Mouse (Mus musculus) heart, embryonic 10.5 days (tissue): ENCODE results near the gene Dedd. TPM values are rescaled to one million over a fixed set of nuclear protein-coding genes. Genes with fewer than 3 reads are reported as not detected.
"Not testable (repeated sequence)": the region's sequence is repeated elsewhere in the genome, so short reads cannot be mapped to it uniquely, and the experiment has no call there.

Experiments
- DNase-seq: peaks from one replicate; pipeline ENCODE4 v3.0.0-alpha.2; 2017; ENCODE audit warnings: low spot score
- H3K27ac ChIP-seq: fragments of 300-500 bp; sonication (generic); 2 replicates; pipeline ENCODE4 v1.5.1; 2016; ENCODE audit warnings: mild to moderate bottlenecking
- H3K27me3 ChIP-seq: fragments of 300-500 bp; sonication (generic); 2 replicates; pipeline ENCODE4 v1.6.1; 2016; ENCODE audit warnings: mild to moderate bottlenecking; ENCODE audit not compliant: poor library complexity, insufficient read depth, severe bottlenecking
- H3K36me3 ChIP-seq: fragments of 300-500 bp; sonication (generic); 2 replicates; pipeline ENCODE4 v1.6.1; 2016; ENCODE audit warnings: mild to moderate bottlenecking, moderate library complexity
- H3K4me1 ChIP-seq: fragments of 300-500 bp; sonication (generic); 2 replicates; pipeline ENCODE4 v1.6.1; 2016; ENCODE audit warnings: mild to moderate bottlenecking
- H3K4me3 ChIP-seq: fragments of 300-500 bp; sonication (generic); 2 replicates; pipeline ENCODE4 v1.5.1; 2016; ENCODE audit warnings: mild to moderate bottlenecking, moderate library complexity
- H3K9me3 ChIP-seq: fragments of 300-500 bp; sonication (generic); 2 replicates; pipeline ENCODE4 v1.6.1; 2016; ENCODE audit warnings: mild to moderate bottlenecking, moderate library complexity
- WGBS: fragments of 180-500 bp; shearing (Covaris S2); methylation state at CpG from one replicate; pipeline ENCODE4 v1.1.7; 2016; 5-methylcytosine and 5-hydroxymethylcytosine counted together
- polyA plus RNA-seq: library from polyadenylated mRNA; unstranded; fragments of >200 nt; fragmentation: Nextera tagmentation; extraction: Ambion mirVana; gene quantifications from 2 replicates; pipeline ENCODE4 v1.2.1, GENCODE M21; 2016

The Dedd gene
- polyA plus RNA-seq, 1 experiment from 2014 or later = 43.8 TPM

GRCm38 (mm10) chr1:171287136-171288081 is 41.5 kb upstream of the Dedd start, which contains the start of gene Usp21:
Gene Usp21 (minus strand): TSS chr1:171287991.
- DNase-seq = peak; percentile 97

GRCm38 (mm10) chr1:171288328-171288727 is 40.6 kb upstream of the Dedd start:
- Histone ChIP-seq H3K4me3 (peak overlapping the region; percentile 86), H3K27ac (peak overlapping the region; percentile 97), H3K4me1 (peaks cover 27% of the 10 kb centered on the region), H3K27me3 (no peaks in the 10 kb centered on the region), H3K36me3 (peaks cover 65% of the 10 kb centered on the region), H3K9me3 (no peaks in the 10 kb centered on the region)
- DNase-seq = no peak
- 69% methylated on average over 4 of the region's 4 CpGs for WGBS

More at GRCm38 (mm10) chr1:171287136-171288081, 41.5 kb upstream of the Dedd start, which contains the start of gene Usp21:
- WGBS = 1% methylated on average over 49 of the region's 49 CpGs
- Histone ChIP-seq H3K36me3 (peaks cover 69% of the 10 kb centered on the region), H3K4me1 (peaks cover 28% of the 10 kb centered on the region), H3K27me3 (no peaks in the 10 kb centered on the region), H3K27ac (peak within 1 kb of the TSS; percentile 97), H3K9me3 (no peaks in the 10 kb centered on the region), H3K4me3 (peak within 1 kb of the TSS; percentile 86)

GRCm38 (mm10) chr1:171293351-171293750 is 35.6 kb upstream of the Dedd start:
- Histone ChIP-seq H3K4me1 (peaks cover 8% of the 10 kb centered on the region; the same call in 1 of the 2 replicates), H3K4me3 (peak overlapping the region; percentile 76), H3K27me3 (peaks cover 13% of the 10 kb centered on the region), H3K27ac (0 out of 2 replicates have a peak overlapping the region, but pooled peaks have one; percentile 99), H3K36me3 (peaks cover 31% of the 10 kb centered on the region), H3K9me3 (no peaks in the 10 kb centered on the region)
- 86% methylated on average over 3 of the region's 3 CpGs for WGBS
- no peak for DNase-seq

- peak overlapping the region; percentile 76 for H3K4me3 ChIP-seq
- DNase-seq = no peak
- peak overlapping the region; percentile 99 for H3K27ac ChIP-seq
- peaks cover 8% of the 10 kb centered on the region; the same call in 1 of the 2 replicates for H3K4me1 ChIP-seq
- peaks cover 18% of the 10 kb centered on the region for H3K27me3 ChIP-seq
- H3K9me3 ChIP-seq = no peaks in the 10 kb centered on the region
- H3K36me3 ChIP-seq = peaks cover 25% of the 10 kb centered on the region
- 47% methylated on average over 5 of the region's 5 CpGs for WGBS
Observed at GRCm38 (mm10) chr1:171293906-171294297, 35.0 kb upstream of the Dedd start.

GRCm38 (mm10) chr1:171294298-171295062 is 34.5 kb upstream of the Dedd start, which contains the start of gene Ufc1:
Gene Ufc1 (minus strand): TSS chr1:171295024.
- Histone ChIP-seq H3K4me1 (peaks cover 8% of the 10 kb centered on the region; the same call in 1 of the 2 replicates), H3K27me3 (peaks cover 18% of the 10 kb centered on the region), H3K36me3 (peaks cover 19% of the 10 kb centered on the region), H3K27ac (peak within 1 kb of the TSS; percentile 99), H3K4me3 (peak within 1 kb of the TSS; percentile 76), H3K9me3 (no peaks in the 10 kb centered on the region)
- peak; percentile 92 for DNase-seq
- WGBS = 1% methylated on average over 42 of the region's 42 CpGs

- H3K4me3 ChIP-seq = peak overlapping the region; percentile 76
- no peaks in the 10 kb centered on the region for H3K9me3 ChIP-seq
- DNase-seq = no peak
- H3K27me3 ChIP-seq = peaks cover 18% of the 10 kb centered on the region
- H3K27ac ChIP-seq = peak overlapping the region; percentile 99
- 14% methylated on average over 3 of the region's 3 CpGs for WGBS
- H3K4me1 ChIP-seq = peaks cover 8% of the 10 kb centered on the region; the same call in 1 of the 2 replicates
- H3K36me3 ChIP-seq = peaks cover 14% of the 10 kb centered on the region
Observed at GRCm38 (mm10) chr1:171295063-171295402, 33.9 kb upstream of the Dedd start.

- peaks cover 7% of the 10 kb centered on the region; the same call in 1 of the 2 replicates for H3K4me1 ChIP-seq
- H3K4me3 ChIP-seq = no peak overlapping the region
- peaks cover 18% of the 10 kb centered on the region for H3K27me3 ChIP-seq
- no peaks in the 10 kb centered on the region for H3K36me3 ChIP-seq
- WGBS = 56% methylated on average over 3 of the region's 3 CpGs
- no peaks in the 10 kb centered on the region for H3K9me3 ChIP-seq
- no peak overlapping the region for H3K27ac ChIP-seq
- DNase-seq = no peak
Observed at GRCm38 (mm10) chr1:171298226-171298625, 30.7 kb upstream of the Dedd start.

GRCm38 (mm10) chr1:171306157-171306556 is 22.8 kb upstream of the Dedd start:
- H3K4me1 ChIP-seq, H3K27me3 ChIP-seq, H3K9me3 ChIP-seq, DNase-seq, H3K4me3 ChIP-seq, H3K36me3 ChIP-seq, H3K27ac ChIP-seq: not testable (repeated sequence)
- 75% methylated on average over 5 of the region's 5 CpGs for WGBS

GRCm38 (mm10) chr1:171309321-171309720 is 19.6 kb upstream of the Dedd start:
- Histone ChIP-seq H3K4me3 (no peak overlapping the region), H3K4me1 (0 out of 2 replicates have a peak, but pooled peaks cover 4% of the 10 kb centered on the region), H3K27me3 (no peaks in the 10 kb centered on the region), H3K27ac (no peak overlapping the region), H3K9me3 (no peaks in the 10 kb centered on the region), H3K36me3 (no peaks in the 10 kb centered on the region)
- 70% methylated on average over 2 of the region's 2 CpGs for WGBS
- no peak for DNase-seq

GRCm38 (mm10) chr1:171319748-171320147 is 9.2 kb upstream of the Dedd start:
- H3K27ac ChIP-seq = no peak overlapping the region
- H3K9me3 ChIP-seq = no peaks in the 10 kb centered on the region
- 14% methylated on average over 7 of the region's 7 CpGs for WGBS

GRCm38 (mm10) chr1:171320151-171320550 is 8.8 kb upstream of the Dedd start:
- Histone ChIP-seq H3K4me1 (peaks cover 3% of the 10 kb centered on the region), H3K4me3 (peak overlapping the region; percentile 33), H3K36me3 (peaks cover 4% of the 10 kb centered on the region; the same call in 1 of the 2 replicates), H3K9me3 (no peaks in the 10 kb centered on the region), H3K27ac (no peak overlapping the region), H3K27me3 (no peaks in the 10 kb centered on the region)
- WGBS = 12% methylated on average over 5 of the region's 5 CpGs
- DNase-seq = no peak

More at GRCm38 (mm10) chr1:171319748-171320147, 9.2 kb upstream of the Dedd start:
- Histone ChIP-seq H3K4me1 (peaks cover 3% of the 10 kb centered on the region), H3K36me3 (peaks cover under 1% of the 10 kb centered on the region; the same call in 1 of the 2 replicates), H3K4me3 (peak overlapping the region; percentile 33), H3K27me3 (no peaks in the 10 kb centered on the region)
- no peak for DNase-seq

- Histone ChIP-seq H3K9me3 (no peaks in the 10 kb centered on the region), H3K4me1 (peaks cover 3% of the 10 kb centered on the region), H3K4me3 (no peak overlapping the region), H3K27ac (no peak overlapping the region), H3K36me3 (peaks cover 4% of the 10 kb centered on the region; the same call in 1 of the 2 replicates), H3K27me3 (no peaks in the 10 kb centered on the region)
- no peak for DNase-seq
Observed at GRCm38 (mm10) chr1:171321415-171321814, 7.5 kb upstream of the Dedd start.
